Mouse (Mus musculus) embryonic facial prominence, embryonic 15.5 days (tissue): Measurements from ENCODE around the gene Aktip. TPM values are rescaled to one million over a fixed set of nuclear protein-coding genes. Genes with fewer than 3 reads are reported as not detected.

ENCODE experiments used
- ATAC-seq: fragments of 200-750 bp; cut with Nextera tagmentation; 2 replicates; pipeline ENCODE4 v1.8.0; 2017; ENCODE audit warnings: low read depth, moderate TSS enrichment; ENCODE audit not compliant: insufficient number of reproducible peaks, low FRiP score, low TSS enrichment
- H3K27ac ChIP-seq: fragments of 300-500 bp; sonication (generic); replicated peaks from 2 replicates; pipeline ENCODE4 v1.5.1; 2015; ENCODE audit warnings: mild to moderate bottlenecking, inconsistent platforms
- H3K27me3 ChIP-seq: fragments of 300-500 bp; sonication (generic); 2 replicates; pipeline ENCODE4 v1.6.1; 2015; ENCODE audit warnings: inconsistent platforms
- H3K36me3 ChIP-seq: fragments of 300-500 bp; sonication (generic); 2 replicates; pipeline ENCODE4 v1.6.1; 2015; ENCODE audit warnings: mild to moderate bottlenecking, inconsistent platforms
- H3K4me1 ChIP-seq: fragments of 300-500 bp; sonication (generic); 2 replicates; pipeline ENCODE4 v1.6.1; 2015; ENCODE audit warnings: inconsistent platforms
- H3K4me2 ChIP-seq: fragments of 300-500 bp; sonication (generic); replicated peaks from 2 replicates; pipeline ENCODE4 v1.6.1; 2015; ENCODE audit warnings: mild to moderate bottlenecking, inconsistent platforms
- H3K4me3 ChIP-seq: fragments of 300-500 bp; sonication (generic); replicated peaks from 2 replicates; pipeline ENCODE4 v1.5.1; 2015; ENCODE audit warnings: mild to moderate bottlenecking, inconsistent platforms
- H3K9ac ChIP-seq: fragments of 300-500 bp; sonication (generic); 2 replicates; pipeline ENCODE4 v1.6.1; 2015; ENCODE audit warnings: inconsistent platforms
- H3K9me3 ChIP-seq: fragments of 300-500 bp; sonication (generic); replicated peaks from 2 replicates; pipeline ENCODE4 v1.6.1; 2016; ENCODE audit warnings: inconsistent platforms
- WGBS: fragments of 180-500 bp; shearing (Covaris S2); methylation state at CpG from one replicate; pipeline ENCODE4 v1.1.7; 2015; 5-methylcytosine and 5-hydroxymethylcytosine counted together
- polyA plus RNA-seq: library from polyadenylated mRNA; unstranded; fragments of >200 nt; fragmentation: Nextera tagmentation; extraction: Ambion mirVana; gene quantifications from 2 replicates; pipeline ENCODE4 v1.2.1, GENCODE M21; 2015

Gene Aktip
- polyA plus RNA-seq, 1 experiment from 2014 or later, result 60.6 TPM

DNA sequence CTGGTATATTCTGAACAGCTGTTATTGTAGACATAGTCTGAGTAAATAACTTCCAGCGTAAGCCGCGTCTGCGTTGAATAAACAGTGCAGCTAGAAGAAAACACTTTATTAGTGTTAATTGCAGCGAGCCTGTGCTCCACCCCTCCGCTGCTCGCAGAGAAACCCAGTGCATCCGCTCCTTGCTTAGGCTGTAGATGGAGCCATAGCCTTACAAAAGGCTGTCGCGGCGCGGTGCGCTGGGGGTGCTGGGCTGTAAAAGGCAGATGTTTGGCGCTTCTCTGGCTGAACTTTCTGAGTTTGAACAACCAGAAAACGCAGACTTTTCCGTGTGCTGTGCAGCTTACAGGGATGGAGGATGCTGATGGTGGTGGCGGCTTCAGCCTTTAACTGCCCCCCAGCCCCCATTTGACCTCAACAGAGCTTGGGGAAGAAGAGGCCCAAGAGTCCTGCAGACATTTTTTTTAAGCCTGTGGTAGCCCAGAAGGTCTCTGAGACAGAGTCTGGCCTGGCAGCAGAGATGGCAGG is 8.9 kb downstream of the Aktip start:
- Histone ChIP-seq H3K36me3 (no peaks in the 10 kb centered on the region), H3K27ac (no peak overlapping the region), H3K4me1 (peaks cover 29% of the 10 kb centered on the region), H3K4me3 (no peak overlapping the region; the same call in 1 of the 2 replicates), H3K27me3 (peaks cover 16% of the 10 kb centered on the region), H3K9ac (no peak overlapping the region), H3K9me3 (no peaks in the 10 kb centered on the region), H3K4me2 (peak overlapping the region; percentile 36; the same call in 1 of the 2 replicates)
- ATAC-seq, result peak; percentile 87
- 1% methylated on average over 17 of the region's 17 CpGs for WGBS

DNA sequence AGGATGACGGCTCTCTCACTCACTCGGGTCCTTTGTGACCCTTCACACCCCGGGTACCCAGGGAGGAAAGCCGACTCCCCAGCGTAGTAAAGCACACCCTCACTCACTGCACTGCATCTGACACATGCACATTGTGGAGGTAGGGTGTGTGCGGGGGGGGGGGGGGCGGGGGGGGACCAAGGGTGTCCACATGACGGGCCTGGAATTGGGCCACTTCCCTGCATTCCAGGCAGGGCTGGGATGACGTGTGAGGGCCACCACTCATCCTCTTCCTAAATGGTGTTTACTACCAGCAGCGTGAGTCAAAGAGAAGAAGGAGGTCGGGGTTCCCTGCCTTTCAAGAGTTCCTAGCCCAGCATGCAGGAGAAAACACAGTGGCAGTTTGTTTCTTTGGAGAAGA is 11.6 kb downstream of the Aktip start:
- H3K4me3 ChIP-seq, result no peak overlapping the region
- H3K36me3 ChIP-seq, result no peaks in the 10 kb centered on the region
- 75% methylated on average over 9 of the region's 11 CpGs for WGBS
- H3K4me1 ChIP-seq, result peaks cover 25% of the 10 kb centered on the region
- peaks cover 16% of the 10 kb centered on the region for H3K27me3 ChIP-seq
- H3K4me2 ChIP-seq, result no peak overlapping the region
- no peaks in the 10 kb centered on the region for H3K9me3 ChIP-seq
- H3K9ac ChIP-seq, result no peak overlapping the region
- no peak overlapping the region for H3K27ac ChIP-seq
- no peak for ATAC-seq

DNA sequence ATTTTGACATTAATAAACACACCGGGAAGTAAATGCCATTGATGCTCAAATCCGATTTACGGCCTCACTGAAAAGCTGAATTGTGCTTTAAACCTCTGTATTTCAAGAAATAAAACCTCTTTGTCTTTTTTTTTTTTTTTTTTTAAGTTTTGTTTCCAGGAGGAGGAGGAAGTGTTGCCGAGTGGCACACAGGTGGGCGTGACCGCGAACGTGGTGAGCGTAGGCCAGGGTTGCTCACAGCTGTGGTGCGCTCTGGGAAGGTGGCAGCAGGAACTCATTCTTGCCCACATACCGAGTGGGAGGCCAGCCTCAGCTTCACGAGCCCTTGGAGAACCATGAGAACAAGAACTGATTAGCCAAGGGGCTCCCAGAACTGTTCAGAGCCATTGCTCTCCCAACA is 13.4 kb downstream of the Aktip start:
- ATAC-seq, result no peak
- WGBS, result 66% methylated on average over 12 of the region's 12 CpGs

DNA sequence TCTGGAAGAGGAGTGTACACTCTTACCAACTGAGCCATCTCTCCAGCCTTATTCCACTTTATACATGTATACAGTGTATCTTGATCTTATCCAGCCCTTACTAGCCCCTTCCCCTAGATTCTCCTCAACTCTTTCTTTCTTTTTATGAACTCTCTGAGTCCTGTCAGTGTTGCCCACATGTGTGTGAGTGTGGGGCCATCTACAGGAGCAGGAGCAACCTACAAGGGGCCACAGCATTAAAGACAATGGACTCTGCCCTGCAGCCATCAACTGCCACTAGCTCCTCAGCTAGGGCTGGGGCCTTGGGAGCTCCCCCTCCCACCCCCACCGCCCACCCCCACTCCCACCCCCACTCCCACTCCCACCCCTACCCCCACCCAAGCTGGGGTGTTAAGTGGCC is 22.1 kb downstream of the Aktip start:
- no peaks in the 10 kb centered on the region for H3K4me1 ChIP-seq
- H3K9ac ChIP-seq, result no peak overlapping the region
- no peaks in the 10 kb centered on the region for H3K36me3 ChIP-seq
- WGBS, result 86% methylated on average over 1 of the region's 1 CpGs
- no peak overlapping the region for H3K27ac ChIP-seq
- no peak overlapping the region for H3K4me2 ChIP-seq
- no peak for ATAC-seq
- no peak overlapping the region for H3K4me3 ChIP-seq
- no peaks in the 10 kb centered on the region for H3K9me3 ChIP-seq
- H3K27me3 ChIP-seq, result no peaks in the 10 kb centered on the region

More for the DNA sequence above, 13.4 kb downstream of the Aktip start:
- Histone ChIP-seq H3K4me1 (peaks cover 16% of the 10 kb centered on the region), H3K9ac (no peak overlapping the region), H3K4me3 (no peak overlapping the region), H3K27ac (no peak overlapping the region), H3K36me3 (no peaks in the 10 kb centered on the region), H3K27me3 (peaks cover 16% of the 10 kb centered on the region), H3K4me2 (no peak overlapping the region), H3K9me3 (no peaks in the 10 kb centered on the region)

DNA sequence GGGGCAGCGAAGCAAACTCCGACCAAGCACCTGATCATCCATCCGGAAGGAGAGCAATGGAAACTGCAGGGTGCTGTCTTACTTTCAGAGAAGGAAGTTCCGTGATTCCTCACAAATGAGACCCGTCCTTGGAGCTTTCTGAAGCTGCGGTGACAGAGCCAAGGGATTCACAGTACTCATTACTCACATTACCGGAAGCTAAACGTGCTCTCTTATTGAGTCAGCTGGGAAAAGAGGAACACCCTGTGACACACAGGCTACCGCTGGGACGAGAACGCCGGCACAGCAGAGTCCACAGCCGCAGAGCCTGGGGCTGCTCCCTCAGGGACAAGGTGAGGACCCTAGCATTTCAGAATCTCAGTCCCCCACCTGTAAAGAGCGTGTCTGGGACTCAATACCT is 23.6 kb downstream of the Aktip start:
- no peak for ATAC-seq
- 72% methylated on average over 14 of the region's 14 CpGs for WGBS
- Histone ChIP-seq H3K4me2 (0 out of 2 replicates have a peak overlapping the region, but pooled peaks have one; percentile 15), H3K27me3 (no peaks in the 10 kb centered on the region; the same call in 1 of the 2 replicates), H3K4me3 (no peak overlapping the region), H3K27ac (no peak overlapping the region), H3K9me3 (no peaks in the 10 kb centered on the region), H3K9ac (no peak overlapping the region), H3K4me1 (no peaks in the 10 kb centered on the region), H3K36me3 (no peaks in the 10 kb centered on the region)

DNA sequence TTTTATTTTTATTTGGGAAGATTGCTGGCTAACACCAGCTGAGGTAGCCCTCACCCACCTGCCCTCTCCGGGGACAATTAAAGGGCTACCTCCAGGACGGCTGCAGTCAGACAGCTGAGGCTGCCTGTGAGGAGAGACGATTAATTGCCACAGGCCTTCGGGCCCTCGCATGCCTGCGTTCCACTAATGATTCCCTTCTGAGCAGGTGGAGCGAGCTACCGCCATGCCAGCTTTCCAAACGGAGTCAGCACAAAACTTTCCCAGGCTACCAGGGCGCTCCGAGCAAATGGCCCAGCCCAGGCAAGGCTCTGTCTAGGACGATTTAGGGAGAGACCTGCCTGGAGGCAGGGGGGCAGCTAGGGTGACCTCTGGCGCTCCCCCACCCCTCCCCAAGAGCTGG is 28.2 kb downstream of the Aktip start:
- no peak overlapping the region for H3K9ac ChIP-seq
- H3K4me1 ChIP-seq, result no peaks in the 10 kb centered on the region
- no peak overlapping the region for H3K4me3 ChIP-seq
- 39% methylated on average over 13 of the region's 13 CpGs for WGBS
- no peaks in the 10 kb centered on the region for H3K36me3 ChIP-seq
- no peak for ATAC-seq
- no peak overlapping the region for H3K4me2 ChIP-seq
- H3K27me3 ChIP-seq, result no peaks in the 10 kb centered on the region; the same call in 1 of the 2 replicates
- no peaks in the 10 kb centered on the region for H3K9me3 ChIP-seq
- H3K27ac ChIP-seq, result no peak overlapping the region

DNA sequence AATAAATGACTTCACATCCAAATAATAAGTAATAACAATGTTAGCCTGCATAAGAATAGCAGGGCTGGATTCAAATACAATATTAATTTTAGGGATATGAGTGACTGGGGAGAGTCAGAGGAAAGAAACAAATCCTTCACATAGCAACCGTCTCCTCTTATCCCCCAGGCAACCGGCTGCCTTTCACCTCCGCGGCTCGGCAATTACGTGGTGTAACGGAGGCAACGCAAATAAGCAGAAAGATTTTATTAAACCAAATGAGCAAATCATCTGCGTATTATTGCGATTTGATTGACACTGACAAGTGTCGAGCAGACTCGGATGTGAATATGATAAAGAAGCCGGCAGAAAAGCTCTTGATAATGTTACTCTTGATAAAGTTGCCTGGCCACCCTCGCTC is 28.9 kb downstream of the Aktip start:
- Histone ChIP-seq H3K4me3 (no peak overlapping the region), H3K27ac (no peak overlapping the region), H3K9me3 (no peaks in the 10 kb centered on the region), H3K9ac (no peak overlapping the region), H3K36me3 (no peaks in the 10 kb centered on the region), H3K27me3 (no peaks in the 10 kb centered on the region; the same call in 1 of the 2 replicates), H3K4me2 (no peak overlapping the region), H3K4me1 (no peaks in the 10 kb centered on the region)
- ATAC-seq, result no peak
- 34% methylated on average over 14 of the region's 14 CpGs for WGBS

DNA sequence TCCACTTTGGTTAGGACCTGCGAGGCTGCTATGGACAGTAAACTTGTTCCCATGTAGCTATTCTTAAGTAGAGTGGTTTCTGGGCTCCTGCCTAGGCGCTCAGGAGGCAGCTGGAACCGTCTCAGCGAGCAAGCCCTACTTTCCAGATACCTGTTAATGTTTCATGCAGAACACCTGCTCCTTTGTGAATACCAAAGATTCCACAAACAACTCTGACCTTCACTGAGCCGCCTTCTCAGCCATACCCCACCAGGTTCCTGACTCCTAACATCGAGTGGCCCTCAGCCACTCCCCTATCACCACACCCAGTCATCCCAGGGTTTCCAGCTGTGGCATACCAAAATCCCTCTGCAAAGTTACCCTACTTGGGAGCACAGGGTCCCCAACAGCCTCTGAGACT is 29.6 kb downstream of the Aktip start:
- no peak overlapping the region for H3K4me2 ChIP-seq
- no peaks in the 10 kb centered on the region; the same call in 1 of the 2 replicates for H3K27me3 ChIP-seq
- no peaks in the 10 kb centered on the region for H3K9me3 ChIP-seq
- no peak for ATAC-seq
- H3K4me3 ChIP-seq, result no peak overlapping the region
- H3K4me1 ChIP-seq, result no peaks in the 10 kb centered on the region
- H3K9ac ChIP-seq, result no peak overlapping the region
- 65% methylated on average over 6 of the region's 6 CpGs for WGBS
- no peak overlapping the region for H3K27ac ChIP-seq
- no peaks in the 10 kb centered on the region for H3K36me3 ChIP-seq

DNA sequence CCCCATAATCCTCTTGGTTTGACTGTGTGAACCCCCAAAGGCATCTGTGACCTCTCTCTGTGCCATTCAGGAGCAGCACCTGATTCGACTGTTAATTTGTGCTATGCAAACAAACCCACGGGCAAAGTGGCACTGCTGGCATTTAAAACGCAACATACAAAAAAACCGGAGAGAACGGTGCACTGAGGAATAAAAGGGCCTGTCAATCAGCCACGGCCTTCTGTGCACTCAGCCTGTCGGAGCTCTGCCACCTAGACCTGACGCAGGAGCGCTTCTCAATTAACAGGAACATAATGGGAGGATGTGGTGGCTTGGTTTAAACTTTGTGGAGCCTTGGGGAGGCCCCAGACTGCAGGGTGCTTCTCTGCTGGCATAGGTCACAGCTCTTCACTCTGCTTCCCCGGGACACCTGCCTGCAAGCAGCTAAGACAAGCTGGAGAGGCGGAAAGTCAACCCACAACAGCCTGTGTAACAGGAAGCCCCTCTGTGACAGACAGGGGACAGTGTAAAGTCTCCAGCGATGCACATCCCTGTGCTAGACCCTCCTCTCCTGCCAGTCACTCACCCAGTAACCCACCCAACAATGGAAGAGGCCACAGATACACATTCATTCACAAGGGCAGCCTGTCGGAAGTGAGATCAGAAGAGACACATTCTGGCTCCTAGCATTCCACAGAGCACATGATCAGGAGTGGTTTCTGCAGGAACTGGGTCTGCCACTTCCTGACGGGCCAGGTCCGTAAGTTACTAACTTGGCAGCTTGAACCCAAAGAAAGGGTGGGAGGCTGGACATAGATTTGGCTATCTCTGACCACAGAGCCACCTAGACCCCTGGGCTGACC is 39.6 kb downstream of the Aktip start:
- no peaks in the 10 kb centered on the region for H3K9me3 ChIP-seq
- H3K9ac ChIP-seq, result no peak overlapping the region
- H3K27me3 ChIP-seq, result no peaks in the 10 kb centered on the region
- WGBS, result 59% methylated on average over 15 of the region's 15 CpGs
- no peak overlapping the region for H3K4me3 ChIP-seq
- no peak overlapping the region for H3K27ac ChIP-seq
- no peaks in the 10 kb centered on the region for H3K4me1 ChIP-seq
- no peaks in the 10 kb centered on the region for H3K36me3 ChIP-seq
- no peak overlapping the region for H3K4me2 ChIP-seq
- ATAC-seq, result no peak

DNA sequence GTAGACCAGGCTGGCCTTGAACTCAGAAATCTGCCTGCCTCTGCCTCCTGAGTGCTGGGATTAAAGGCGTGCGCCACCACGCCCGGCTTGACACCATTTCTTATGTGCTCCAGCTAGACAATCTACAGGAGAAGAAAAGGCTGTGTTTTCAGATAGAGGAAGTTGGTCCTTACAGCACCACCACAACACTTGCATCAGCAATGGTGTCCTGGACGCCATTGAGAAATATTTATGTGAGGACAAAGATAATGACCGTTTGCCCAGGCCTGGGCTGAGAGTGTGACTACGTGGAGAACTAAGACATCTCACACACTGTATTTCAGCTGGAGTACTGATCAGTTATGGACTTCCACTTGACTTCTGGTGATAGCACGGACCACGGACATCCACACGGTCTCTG is 41.2 kb downstream of the Aktip start:
- H3K27me3 ChIP-seq, result no peaks in the 10 kb centered on the region
- no peak for ATAC-seq
- H3K36me3 ChIP-seq, result no peaks in the 10 kb centered on the region
- H3K27ac ChIP-seq, result no peak overlapping the region
- no peak overlapping the region for H3K4me3 ChIP-seq
- no peak overlapping the region for H3K4me2 ChIP-seq
- no peaks in the 10 kb centered on the region for H3K4me1 ChIP-seq
- no peak overlapping the region for H3K9ac ChIP-seq
- H3K9me3 ChIP-seq, result no peaks in the 10 kb centered on the region
- 94% methylated on average over 10 of the region's 10 CpGs for WGBS

DNA sequence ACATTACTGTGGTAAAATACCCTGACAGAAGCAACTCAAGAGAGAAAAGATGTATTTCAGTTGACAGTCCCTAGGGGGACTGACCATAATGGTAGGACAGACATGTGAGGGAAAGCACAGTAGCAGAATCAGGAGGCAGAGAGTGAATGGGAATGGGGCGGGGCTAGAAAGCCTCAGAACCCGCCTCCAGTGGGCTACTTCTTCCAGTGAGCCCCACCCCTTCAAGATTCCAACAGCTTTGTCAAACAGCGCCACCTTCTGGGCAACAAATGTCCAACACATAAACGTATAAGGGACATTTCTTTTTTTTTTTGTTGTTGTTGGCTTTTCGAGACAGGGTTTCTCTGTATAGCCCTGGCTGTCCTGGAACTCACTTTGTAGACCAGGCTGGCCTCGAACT is 45.2 kb downstream of the Aktip start:
- H3K4me2 ChIP-seq, result no peak overlapping the region
- no peaks in the 10 kb centered on the region for H3K4me1 ChIP-seq
- no peak overlapping the region for H3K9ac ChIP-seq
- H3K36me3 ChIP-seq, result no peaks in the 10 kb centered on the region
- no peak overlapping the region for H3K27ac ChIP-seq
- no peaks in the 10 kb centered on the region for H3K9me3 ChIP-seq
- no peak for ATAC-seq
- no peak overlapping the region for H3K4me3 ChIP-seq
- no peaks in the 10 kb centered on the region for H3K27me3 ChIP-seq
- WGBS, result 44% methylated on average over 6 of the region's 6 CpGs

DNA sequence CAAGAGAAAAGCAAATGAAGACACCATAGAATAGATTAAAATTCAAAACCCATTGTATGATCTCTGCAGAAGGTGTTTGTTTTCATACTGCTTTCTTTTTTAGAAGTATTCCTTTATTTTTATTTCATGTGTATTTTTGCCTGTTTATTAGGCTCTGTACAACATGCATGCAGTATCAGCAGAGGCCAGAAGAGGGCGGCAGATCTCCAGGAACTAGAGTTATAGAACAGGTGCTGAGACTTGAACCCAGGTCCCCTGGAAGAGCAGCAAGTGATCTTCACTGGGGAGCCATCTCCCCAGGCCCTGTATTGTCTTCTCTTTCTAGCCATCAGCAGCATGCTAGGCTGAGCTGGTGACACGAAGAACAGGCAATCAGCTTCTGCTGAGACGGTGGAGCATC is 45.9 kb downstream of the Aktip start:
- no peak for ATAC-seq
- Histone ChIP-seq H3K36me3 (no peaks in the 10 kb centered on the region), H3K27ac (no peak overlapping the region), H3K9ac (no peak overlapping the region), H3K27me3 (no peaks in the 10 kb centered on the region), H3K4me1 (no peaks in the 10 kb centered on the region), H3K4me2 (no peak overlapping the region), H3K4me3 (no peak overlapping the region), H3K9me3 (no peaks in the 10 kb centered on the region)
- 78% methylated on average over 3 of the region's 3 CpGs for WGBS
